Mouse (Mus musculus): ENCODE measurements around the gene Commd3.

- TF ChIP-seq CTCF (IDR thresholded peaks at IDR 0.05; ENCODE audit: control insufficient read depth, insufficient read depth, insufficient replicate concordance, low read depth, low read length) (no peak), POLR2A (IDR thresholded peaks at IDR 0.05; ENCODE audit: control insufficient read depth, low read depth, low read length) (no peak)
Measured at GRCm38 (mm10) chr2:18710356-18710755, 38.2 kb downstream of the Commd3 start.
